Mouse (Mus musculus) embryonic facial prominence, embryonic 10.5 days (tissue): ENCODE results near the gene Tdg. TPM values are rescaled to one million over a fixed set of nuclear protein-coding genes. Genes with fewer than 3 reads are reported as not detected.

Source experiments
- polyA plus RNA-seq: library from polyadenylated mRNA; unstranded; fragments of >200 nt; fragmentation: Nextera tagmentation; extraction: Ambion mirVana; gene quantifications from 2 replicates; pipeline ENCODE4 v1.2.1, GENCODE M21; 2016

The Tdg gene
- polyA plus RNA-seq, 1 experiment from 2014 or later, result 262 TPM

Other genes starting within 250 kb of the Tdg start
- not detected in 2 replicates for gene Gm1553, start 137.2 kb upstream of the Tdg start, polyA plus RNA-seq
- gene 1190007I07Rik, start 6.6 kb upstream of the Tdg start, polyA plus RNA-seq, result 36.9 and 38.6 TPM in 2 replicates
- 3.4 and 5.2 TPM in 2 replicates for gene Glt8d2, start 60.8 kb downstream of the Tdg start, polyA plus RNA-seq
- 24.5 and 26.6 TPM in 2 replicates for gene Hcfc2, start 66.3 kb downstream of the Tdg start, polyA plus RNA-seq
- gene Nfyb, start 134.3 kb downstream of the Tdg start, polyA plus RNA-seq, result 54.6 and 56.3 TPM in 2 replicates
- 169 and 177 TPM in 2 replicates for gene Txnrd1, start 204.1 kb downstream of the Tdg start, polyA plus RNA-seq
- 0.52 and 0.57 TPM in 2 replicates for gene Eid3, start 236.8 kb downstream of the Tdg start, polyA plus RNA-seq